Mouse (Mus musculus) myocyte (in vitro differentiated cells): ENCODE data around the gene Fbn1. TPM values are rescaled to one million over a fixed set of nuclear protein-coding genes. Genes with fewer than 3 reads are reported as not detected.
A peak's percentile ranks its signal among the peaks of the same experiment; 100 is the strongest.

ENCODE experiments used
- H3K27me3 ChIP-seq: one replicate; pipeline ENCODE4 v1.6.1; 2011; ENCODE audit not compliant: control insufficient read depth, insufficient read depth, insufficient read length
- H3K36me3 ChIP-seq: one replicate; pipeline ENCODE4 v1.6.1; 2011; ENCODE audit not compliant: control insufficient read depth, insufficient read depth
- H3K4me2 ChIP-seq: one replicate; pipeline ENCODE4 v1.6.1; 2011; ENCODE audit warnings: low read depth, control low read depth
- H3K4me3 ChIP-seq: one replicate; pipeline ENCODE4 v1.5.1; 2011; ENCODE audit warnings: mild to moderate bottlenecking, control low read depth, moderate library complexity
- H3K79me2 ChIP-seq: one replicate; pipeline ENCODE4 v1.6.1; 2011; ENCODE audit not compliant: control insufficient read depth, insufficient read depth
- H3ac ChIP-seq: one replicate; pipeline ENCODE4 v1.6.1; 2011; ENCODE audit not compliant: control insufficient read depth, insufficient read length
- CEBPB ChIP-seq: IDR thresholded peaks from 2 replicates; pipeline ENCODE4 v1.6.1; 2011; ENCODE audit warnings: mild to moderate bottlenecking, moderate library complexity; ENCODE audit not compliant: poor library complexity, insufficient read depth, severe bottlenecking
- E2F4 ChIP-seq: IDR thresholded peaks from one replicate; pipeline ENCODE4 v1.6.1; 2011; ENCODE audit warnings: mild to moderate bottlenecking, control low read depth, moderate library complexity; ENCODE audit not compliant: insufficient read depth
- MAX ChIP-seq: IDR thresholded peaks from one replicate; pipeline ENCODE4 v1.6.1; 2011; ENCODE audit warnings: low read depth, mild to moderate bottlenecking, control low read depth
- MYOD1 ChIP-seq, 3 experiments: IDR thresholded peaks; one replicate each; pipeline ENCODE4 v1.6.1; 2011; ENCODE audit warnings: control low read depth in 2 of 3, low read depth in 2 of 3, mild to moderate bottlenecking in 2 of 3, moderate library complexity in 1 of 3; ENCODE audit not compliant: insufficient read length in 2 of 3, control insufficient read depth in 1 of 3
- MYOG ChIP-seq, 3 experiments: IDR thresholded peaks; one replicate each; pipeline ENCODE4 v1.6.1; 2011; ENCODE audit warnings: control low read depth in 2 of 3, low read depth in 2 of 3, mild to moderate bottlenecking in 2 of 3; ENCODE audit not compliant: insufficient read length in 2 of 3, control insufficient read depth in 1 of 3, insufficient read depth in 1 of 3
- POLR2A ChIP-seq: IDR thresholded peaks from one replicate; pipeline ENCODE4 v1.6.1; 2011; ENCODE audit warnings: low read depth, mild to moderate bottlenecking, control low read depth, moderate library complexity; ENCODE audit not compliant: insufficient read length
- POLR2AphosphoS2 ChIP-seq: IDR thresholded peaks from one replicate; pipeline ENCODE4 v1.6.1; 2011; ENCODE audit warnings: low read depth, control low read depth; ENCODE audit not compliant: insufficient read length
- REST ChIP-seq: IDR thresholded peaks from one replicate; pipeline ENCODE4 v1.6.1; 2011; ENCODE audit warnings: mild to moderate bottlenecking, control low read depth, moderate library complexity; ENCODE audit not compliant: insufficient read depth, insufficient read length
- SRF ChIP-seq: IDR thresholded peaks from one replicate; pipeline ENCODE4 v1.6.1; 2011; ENCODE audit warnings: low read depth; ENCODE audit not compliant: control insufficient read depth, insufficient read length
- TCF12 ChIP-seq: IDR thresholded peaks from one replicate; pipeline ENCODE4 v1.6.1; 2011; ENCODE audit warnings: mild to moderate bottlenecking, control low read depth; ENCODE audit not compliant: poor library complexity, insufficient read depth, severe bottlenecking
- TCF3 ChIP-seq: IDR thresholded peaks from one replicate; pipeline ENCODE4 v1.6.1; 2011; ENCODE audit warnings: low read depth, control low read depth; ENCODE audit not compliant: insufficient read length
- USF1 ChIP-seq: IDR thresholded peaks from one replicate; pipeline ENCODE4 v1.6.1; 2011; ENCODE audit warnings: low read depth, mild to moderate bottlenecking, control low read depth, moderate library complexity
- polyA plus RNA-seq: library from polyadenylated mRNA; unstranded; fragments of >200 nt; fragmentation: generic; extraction: Trizol; gene quantifications from one replicate; pipeline ENCODE4 v1.2.1, GENCODE M21; 2012; ENCODE audit warnings: missing spikeins

Fbn1 gene
- polyA plus RNA-seq, 1 experiment: 125 TPM

GRCm38 (mm10) chr2:125494831-125495812 is 12.7 kb downstream of the Fbn1 start:
- Histone ChIP-seq H3K4me3 (no peak overlapping the region), H3K27me3 (no peaks in the 10 kb centered on the region), H3ac (no peak overlapping the region), H3K4me2 (no peak overlapping the region), H3K79me2 (peaks cover 83% of the 10 kb centered on the region), H3K36me3 (peaks cover 9% of the 10 kb centered on the region)
- TF ChIP-seq POLR2AphosphoS2 (no peak), CEBPB (no peak), TCF12 (no peak), MYOG (IDR thresholded peaks at IDR 0.05; ENCODE audit: control insufficient read depth in 1 of 3, insufficient read depth in 1 of 3, insufficient read length in 2 of 3, low read depth in 2 of 3) (no peak), REST (no peak), SRF (no peak), E2F4 (no peak), TCF3 (no peak), POLR2A (no peak), USF1 (no peak), MYOD1 (IDR thresholded peaks at IDR 0.05; ENCODE audit: control insufficient read depth in 1 of 3, insufficient read length in 2 of 3, low read depth in 2 of 3) (no peak), MAX (no peak)

DNA sequence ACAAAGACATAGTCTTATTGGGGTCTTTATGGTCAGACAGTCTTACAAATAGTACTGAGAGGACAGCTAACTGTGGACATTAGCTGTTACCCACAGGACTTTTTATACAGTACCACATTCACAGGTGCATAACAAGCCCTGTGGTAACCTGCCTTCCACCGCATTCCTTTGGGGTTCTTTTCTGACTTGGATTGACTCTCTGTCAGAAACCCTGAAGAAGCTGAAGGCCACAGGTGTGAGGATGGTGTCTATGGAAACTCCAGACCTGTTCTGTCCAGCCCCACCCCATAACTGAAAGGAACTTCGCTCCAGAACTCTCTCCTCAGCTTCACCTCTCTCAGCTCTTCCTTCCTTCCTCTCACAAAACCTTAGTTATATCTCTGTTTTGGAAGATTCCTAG is 13.5 kb downstream of the Fbn1 start:
- TF ChIP-seq POLR2AphosphoS2 (no peak), E2F4 (no peak), TCF3 (no peak)
- H3K36me3 ChIP-seq: peaks cover 9% of the 10 kb centered on the region
- H3K27me3 ChIP-seq: no peaks in the 10 kb centered on the region
- H3K79me2 ChIP-seq: peaks cover 84% of the 10 kb centered on the region
- H3ac ChIP-seq: no peak overlapping the region
- H3K4me3 ChIP-seq: no peak overlapping the region
- no peak overlapping the region for H3K4me2 ChIP-seq

- no peak overlapping the region for H3K4me2 ChIP-seq
- H3ac ChIP-seq: no peak overlapping the region
- peaks cover 84% of the 10 kb centered on the region for H3K79me2 ChIP-seq
- TF ChIP-seq MAX (no peak), E2F4 (no peak), MYOG (IDR thresholded peaks at IDR 0.05; ENCODE audit: control insufficient read depth in 1 of 3, insufficient read depth in 1 of 3, insufficient read length in 2 of 3, low read depth in 2 of 3) (no peak), SRF (no peak), POLR2AphosphoS2 (no peak)
- no peaks in the 10 kb centered on the region for H3K27me3 ChIP-seq
- H3K4me3 ChIP-seq: no peak overlapping the region
- H3K36me3 ChIP-seq: peaks cover 9% of the 10 kb centered on the region
Measured at GRCm38 (mm10) chr2:125492050-125492900, 15.5 kb downstream of the Fbn1 start.

GRCm38 (mm10) chr2:125489979-125490378 is 17.8 kb downstream of the Fbn1 start:
- Histone ChIP-seq H3K36me3 (peaks cover 9% of the 10 kb centered on the region), H3K4me2 (no peak overlapping the region), H3K27me3 (no peaks in the 10 kb centered on the region), H3ac (no peak overlapping the region), H3K79me2 (peaks cover 95% of the 10 kb centered on the region), H3K4me3 (no peak overlapping the region)
- TF ChIP-seq TCF3 (no peak), TCF12 (no peak), POLR2AphosphoS2 (no peak), MAX (no peak), CEBPB (no peak), MYOG (IDR thresholded peaks at IDR 0.05; ENCODE audit: control insufficient read depth in 1 of 3, insufficient read depth in 1 of 3, insufficient read length in 2 of 3, low read depth in 2 of 3) (no peak), MYOD1 (IDR thresholded peaks at IDR 0.05; ENCODE audit: control insufficient read depth in 1 of 3, insufficient read length in 2 of 3, low read depth in 2 of 3) (no peak)

DNA sequence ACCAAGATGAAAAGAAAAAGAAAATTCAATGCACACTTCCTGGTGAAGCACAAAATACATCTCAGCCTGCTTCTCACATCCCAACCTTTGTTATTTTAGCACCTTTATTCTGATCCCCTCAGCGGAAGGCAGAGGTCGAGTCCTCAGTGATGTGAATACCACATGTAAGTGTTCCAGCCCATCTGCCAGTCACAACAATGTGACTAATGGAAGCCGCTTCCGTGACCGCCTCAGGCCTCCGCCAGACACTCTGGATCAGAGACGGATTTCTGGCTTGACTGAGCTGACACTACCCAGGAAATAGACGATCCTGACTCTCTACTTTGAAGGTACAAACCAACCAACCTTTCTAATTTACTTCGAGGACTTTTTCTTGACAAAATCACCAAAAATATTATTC is 22.9 kb downstream of the Fbn1 start:
- H3K79me2 ChIP-seq: peaks cover 99% of the 10 kb centered on the region
- TF ChIP-seq TCF3 (no peak), SRF (no peak), CEBPB (no peak), USF1 (no peak), E2F4 (no peak), MAX (no peak), POLR2AphosphoS2 (no peak), REST (no peak), TCF12 (no peak), POLR2A (no peak), MYOG (IDR thresholded peaks at IDR 0.05; ENCODE audit: control insufficient read depth in 1 of 3, insufficient read depth in 1 of 3, insufficient read length in 2 of 3, low read depth in 2 of 3) (no peak)

More for the DNA sequence above, 22.9 kb downstream of the Fbn1 start:
- H3ac ChIP-seq: no peak overlapping the region
- peaks cover 6% of the 10 kb centered on the region for H3K36me3 ChIP-seq
- H3K4me2 ChIP-seq: peak overlapping the region; percentile 59
- H3K4me3 ChIP-seq: no peak overlapping the region
- H3K27me3 ChIP-seq: no peaks in the 10 kb centered on the region
